Mouse (Mus musculus) embryonic fibroblast, embryonic 13.5 days (primary cell): ENCODE data around the gene Nr4a1. TPM values are rescaled to one million over a fixed set of nuclear protein-coding genes. Genes with fewer than 3 reads are reported as not detected.

ENCODE experiments used
- H3K27ac ChIP-seq: 2 replicates; pipeline ENCODE4 v1.5.1; 2012; ENCODE audit warnings: low read length, control low read depth, inconsistent platforms; ENCODE audit not compliant: insufficient read depth
- H3K4me1 ChIP-seq: 2 replicates; pipeline ENCODE4 v1.6.1; 2011; ENCODE audit warnings: low read length; ENCODE audit not compliant: control insufficient read depth, insufficient read depth
- H3K4me3 ChIP-seq: 2 replicates; pipeline ENCODE4 v1.5.1; 2011; ENCODE audit warnings: mild to moderate bottlenecking, control low read depth, low read length; ENCODE audit not compliant: insufficient read depth
- CTCF ChIP-seq: IDR thresholded peaks from 2 replicates; pipeline ENCODE4 v1.5.1; 2011; ENCODE audit warnings: mild to moderate bottlenecking, control low read depth, low read length, moderate library complexity, borderline replicate concordance; ENCODE audit not compliant: insufficient read depth
- POLR2A ChIP-seq: IDR thresholded peaks from 2 replicates; pipeline ENCODE4 v1.6.1; 2011; ENCODE audit warnings: low read depth, mild to moderate bottlenecking, control low read depth, low read length, moderate library complexity
- polyA plus RNA-seq: library from polyadenylated mRNA; stranded (reverse); fragments of >200 nt; gene quantifications from 2 replicates; pipeline ENCODE4 v1.2.4, GENCODE M21; 2011; ENCODE audit warnings: low read depth; ENCODE audit not compliant: missing spikeins, insufficient read length

The Nr4a1 gene
- polyA plus RNA-seq, 1 experiment, result 68.2 TPM

DNA sequence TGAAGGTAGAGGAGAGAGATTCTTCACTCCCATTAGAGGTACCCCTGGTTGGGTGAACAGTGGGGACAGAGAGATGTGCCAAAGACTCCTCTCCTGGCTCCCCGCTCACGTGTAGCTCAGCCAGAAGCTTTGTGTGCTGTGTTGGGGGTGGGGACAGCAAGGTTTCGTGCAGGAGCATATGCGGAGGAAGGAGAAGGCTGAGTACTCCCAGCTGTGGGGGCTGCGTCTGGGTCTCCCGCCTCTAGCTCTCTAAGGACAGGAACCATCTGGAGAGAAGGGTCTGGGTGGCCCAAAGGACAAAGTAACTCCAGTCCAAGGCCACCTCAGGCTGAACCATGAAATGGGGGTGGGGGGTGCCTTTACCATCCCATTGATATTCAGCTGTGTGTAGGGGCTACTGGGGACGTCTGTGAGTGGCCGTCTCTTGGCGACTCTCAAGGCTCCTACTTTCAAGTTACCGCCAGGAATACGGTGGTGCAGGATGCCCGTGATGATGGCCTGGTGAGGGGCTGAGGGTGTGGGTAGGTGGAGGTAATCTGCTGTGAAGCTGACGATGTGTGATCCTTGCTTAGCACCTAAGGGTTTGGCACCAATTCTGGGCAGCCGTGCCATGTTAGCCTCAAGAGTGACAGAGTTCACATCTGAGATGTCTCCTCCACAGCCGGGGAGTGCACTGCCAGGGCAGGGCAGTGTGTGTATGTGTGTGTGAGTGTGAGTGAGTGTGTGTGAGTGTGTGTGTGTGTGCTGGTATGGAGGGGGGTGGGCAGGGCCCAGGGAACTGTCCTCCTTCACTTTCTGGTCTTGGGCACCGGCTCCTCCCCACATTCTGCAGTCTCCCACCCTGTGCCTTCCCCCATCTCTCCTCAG is 40.2 kb downstream of the Nr4a1 start:
- H3K4me1 ChIP-seq, result no peaks in the 10 kb centered on the region
- TF ChIP-seq POLR2A (no peak), CTCF (no peak)
- no peak overlapping the region for H3K27ac ChIP-seq
- H3K4me3 ChIP-seq, result no peak overlapping the region

GRCm38 (mm10) chr15:101295106-101295505 is 41.0 kb downstream of the Nr4a1 start:
- no peak overlapping the region for H3K27ac ChIP-seq

DNA sequence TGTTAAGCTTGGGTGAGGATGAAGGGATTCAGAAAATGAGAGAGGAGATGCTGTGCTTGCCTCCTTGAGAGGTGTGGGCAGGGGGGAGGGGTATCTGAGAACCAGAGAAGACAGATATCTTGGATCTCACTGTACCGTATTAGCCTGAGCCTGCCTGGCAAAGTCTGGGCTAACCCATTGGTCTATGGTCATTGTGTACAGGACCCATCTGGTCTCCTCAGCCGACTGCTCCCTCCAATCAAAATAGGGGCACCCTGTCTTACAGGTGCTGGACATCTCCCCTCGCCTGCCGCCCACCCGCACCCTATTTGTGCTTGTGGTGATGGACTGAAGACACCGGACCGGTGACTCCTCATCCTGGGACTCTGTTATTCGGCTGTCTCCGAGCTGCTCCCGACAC is 41.5 kb downstream of the Nr4a1 start:
- TF ChIP-seq CTCF, result no peak
- TF ChIP-seq POLR2A, result no peak
- H3K4me3 ChIP-seq, result no peak overlapping the region
- no peaks in the 10 kb centered on the region for H3K4me1 ChIP-seq
- no peak overlapping the region for H3K27ac ChIP-seq

More at GRCm38 (mm10) chr15:101295106-101295505, 41.0 kb downstream of the Nr4a1 start:
- H3K4me1 ChIP-seq, result no peaks in the 10 kb centered on the region
- TF ChIP-seq CTCF, result no peak
- no peak for TF ChIP-seq POLR2A
- no peak overlapping the region for H3K4me3 ChIP-seq

GRCm38 (mm10) chr15:101296091-101296490 is 42.0 kb downstream of the Nr4a1 start:
- TF ChIP-seq POLR2A (no peak), CTCF (no peak)
- Histone ChIP-seq H3K27ac (no peak overlapping the region), H3K4me1 (no peaks in the 10 kb centered on the region), H3K4me3 (no peak overlapping the region)

DNA sequence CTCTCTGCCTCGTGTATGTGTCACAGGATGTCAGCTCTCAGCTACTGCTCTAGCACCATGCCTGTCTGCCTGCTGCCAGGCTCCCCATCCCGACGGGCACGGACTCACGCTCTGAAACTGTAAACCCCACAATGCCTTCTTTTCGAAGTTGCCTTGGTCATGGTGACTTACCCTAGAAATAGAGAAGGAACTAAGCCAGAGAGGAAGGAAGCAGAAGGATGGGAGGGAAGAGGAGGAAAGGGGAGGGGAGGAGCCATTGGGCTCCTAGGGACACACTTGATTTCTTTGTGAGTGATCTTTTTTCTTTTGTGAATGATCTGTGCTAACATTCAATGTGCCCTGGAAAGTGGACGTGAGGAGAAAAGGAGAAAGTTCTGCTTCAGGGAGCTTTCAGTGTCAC is 43.9 kb downstream of the Nr4a1 start:
- H3K4me1 ChIP-seq, result no peaks in the 10 kb centered on the region
- H3K27ac ChIP-seq, result no peak overlapping the region
- no peak overlapping the region for H3K4me3 ChIP-seq
- no peak for TF ChIP-seq CTCF
- no peak for TF ChIP-seq POLR2A

- H3K4me1 ChIP-seq, result no peaks in the 10 kb centered on the region
- H3K27ac ChIP-seq, result no peak overlapping the region
- no peak overlapping the region for H3K4me3 ChIP-seq
- TF ChIP-seq CTCF (no peak), POLR2A (no peak)
Observed at GRCm38 (mm10) chr15:101298550-101298949, 44.5 kb downstream of the Nr4a1 start.

- H3K4me3 ChIP-seq, result no peak overlapping the region
- no peaks in the 10 kb centered on the region for H3K4me1 ChIP-seq
- TF ChIP-seq CTCF (no peak), POLR2A (no peak)
- no peak overlapping the region for H3K27ac ChIP-seq
Observed at GRCm38 (mm10) chr15:101299480-101299960, 45.5 kb downstream of the Nr4a1 start.

DNA sequence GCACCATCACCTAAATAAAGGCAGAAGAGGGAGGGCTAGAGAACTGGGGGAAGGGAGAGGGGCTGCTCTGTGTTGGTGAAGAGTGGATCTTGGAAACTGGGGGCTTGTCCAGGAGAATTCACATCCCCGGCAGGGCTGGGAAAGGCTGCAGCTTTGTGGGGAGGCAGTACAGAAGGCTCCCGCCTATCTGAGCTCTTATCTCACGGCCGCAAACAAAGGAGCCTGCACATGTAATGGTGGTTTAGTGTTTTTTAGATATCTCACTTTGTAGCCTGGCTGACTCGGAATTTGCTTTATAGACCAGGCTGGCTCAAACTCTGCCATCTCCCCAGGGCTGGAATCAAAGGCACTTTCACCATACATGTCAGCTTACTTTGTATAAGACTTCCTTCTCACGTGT is 46.1 kb downstream of the Nr4a1 start:
- Histone ChIP-seq H3K4me1 (no peaks in the 10 kb centered on the region), H3K27ac (no peak overlapping the region), H3K4me3 (no peak overlapping the region)
- TF ChIP-seq CTCF (no peak), POLR2A (no peak)

DNA sequence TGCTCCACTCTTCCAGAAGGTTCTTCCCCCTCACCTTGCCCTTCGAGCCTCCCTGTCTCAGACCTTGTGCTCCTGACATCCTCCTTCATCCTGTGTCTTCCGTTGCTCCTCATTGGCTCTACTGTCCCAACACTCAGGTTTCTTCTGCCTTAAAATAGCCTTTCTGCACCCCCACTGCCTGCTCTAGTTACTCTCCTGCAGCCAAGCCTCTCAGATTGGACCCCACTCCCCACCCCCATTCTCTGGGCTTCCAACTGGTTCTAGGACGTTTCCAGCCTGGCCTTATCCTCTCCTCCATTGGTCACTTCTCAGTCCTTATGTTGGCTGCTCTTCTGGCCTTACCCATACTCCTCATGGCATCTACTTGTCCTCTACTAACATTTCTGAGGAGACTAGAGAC is 48.1 kb downstream of the Nr4a1 start:
- TF ChIP-seq CTCF (no peak), POLR2A (no peak)
- Histone ChIP-seq H3K4me1 (no peaks in the 10 kb centered on the region), H3K4me3 (no peak overlapping the region), H3K27ac (no peak overlapping the region)

DNA sequence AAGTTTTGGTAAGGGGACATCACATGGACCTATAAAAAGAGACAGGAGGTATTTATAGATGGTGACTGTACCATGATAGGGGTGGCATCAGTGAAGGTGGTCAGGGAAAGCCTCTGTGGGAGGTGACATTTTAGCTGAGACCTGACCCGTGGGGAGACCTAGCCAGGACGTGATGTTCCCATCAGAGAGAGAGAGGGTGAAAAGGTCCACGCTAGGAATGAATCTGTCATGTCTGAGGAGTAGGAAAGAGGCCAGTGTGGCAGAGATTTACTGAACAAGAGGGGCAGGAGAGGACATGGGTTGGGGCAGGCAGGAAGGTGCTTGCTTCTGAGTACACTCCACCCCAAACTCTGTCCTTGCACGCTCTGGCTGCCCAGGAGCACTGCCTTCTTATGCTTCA is 49.8 kb downstream of the Nr4a1 start:
- H3K27ac ChIP-seq, result no peak overlapping the region
- no peak overlapping the region for H3K4me3 ChIP-seq
- no peak for TF ChIP-seq POLR2A
- H3K4me1 ChIP-seq, result peaks cover 4% of the 10 kb centered on the region; the same call in 1 of the 2 replicates
